ENCODE assay signal across 8 mouse cellular contexts in the genomic region with DNA sequence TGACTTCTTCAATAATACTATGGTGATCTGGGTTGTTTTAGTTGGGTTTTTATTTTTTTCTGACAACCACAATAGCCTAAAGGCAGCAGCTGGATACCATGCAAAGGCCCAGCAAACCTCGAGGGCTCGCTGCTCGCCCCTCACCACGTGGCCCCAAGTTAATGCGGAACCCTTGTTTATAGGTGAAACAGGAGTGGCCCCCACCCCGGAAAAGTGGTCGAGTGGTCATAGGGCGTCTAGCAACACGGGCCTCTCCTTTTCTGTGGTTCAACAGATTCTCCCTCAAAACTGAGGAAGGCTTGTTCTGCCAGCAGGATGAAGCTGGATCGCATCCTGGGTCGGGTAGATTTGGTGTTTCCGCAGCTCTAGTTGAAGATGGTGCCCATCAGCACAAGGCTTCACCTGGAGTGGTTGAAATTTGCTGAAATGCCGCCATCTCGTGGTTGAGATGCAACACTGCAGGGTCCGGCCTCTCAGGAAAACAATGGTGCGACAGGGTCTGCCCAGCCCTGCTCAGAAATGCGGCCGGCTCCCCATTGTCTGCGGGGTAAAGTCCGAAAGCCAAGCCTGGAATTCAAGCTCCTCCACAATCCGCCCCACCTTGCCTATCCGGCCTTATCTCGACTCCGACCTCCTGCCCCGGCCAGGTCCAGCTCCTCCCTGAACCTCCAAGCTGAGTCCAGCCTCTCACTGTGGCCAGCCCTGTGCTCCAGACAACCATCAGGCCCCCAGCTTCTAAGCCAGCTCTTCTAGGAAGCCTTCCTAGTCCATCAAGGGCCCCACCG. TPM values are rescaled to one million over a fixed set of nuclear protein-coding genes. Genes with fewer than 3 reads are reported as not detected.
DNase-seq lines count a peak whose midpoint lies in the region; ATAC-seq and TF ChIP-seq lines count a peak whose summit lies in the region.

No protein-coding gene starts in this region.

- no peaks in the 10 kb centered on the region for H3K4me1 ChIP-seq in embryonic facial prominence, embryonic 12.5 days
- peaks cover 4% of the 10 kb centered on the region; the same call in 1 of the 2 replicates for H3K4me1 ChIP-seq in limb, embryonic 12.5 days (replicated peaks)
- peaks cover 3% of the 10 kb centered on the region for H3K4me1 ChIP-seq in midbrain, embryonic 15.5 days
- peaks cover 2% of the 10 kb centered on the region; the same call in 1 of the 2 replicates for H3K4me1 ChIP-seq in spleen, adult 2 months (ENCODE audit: control insufficient read depth, insufficient read depth, insufficient read length)

- peak; percentile 76 for DNase-seq in 3134 (ENCODE audit: extremely low read depth, insufficient read length, low spot score)
- peak; percentile 77 to 80 for DNase-seq in adrenal gland, postnatal 36 days
- peak; percentile 88 for DNase-seq in heart, adult 8-10 months (ENCODE audit: low spot score)
- DNase-seq in kidney, adult 8-10 months, result peak; percentile 47 to 82
- peak; percentile 49 to 64 for DNase-seq in spleen, adult 2 months (ENCODE audit: low read depth in 1 of 2, low spot score in 2 of 2)

- 0 out of 2 replicates have a peak overlapping the region, but pooled peaks have one; percentile 14 for H3K4me3 ChIP-seq in embryonic facial prominence, embryonic 12.5 days
- peak overlapping the region; percentile 32 for H3K4me3 ChIP-seq in limb, embryonic 12.5 days (replicated peaks)
- H3K4me3 ChIP-seq in midbrain, embryonic 15.5 days, result peak overlapping the region; percentile 29
- H3K4me3 ChIP-seq in spleen, adult 2 months (ENCODE audit: extremely low read depth, insufficient read depth, insufficient read length), result no peak overlapping the region

- WGBS in embryonic facial prominence, embryonic 12.5 days, result 18% methylated on average over 26 of the region's 26 CpGs
- WGBS in limb, embryonic 12.5 days, result 21% methylated on average over 26 of the region's 26 CpGs
- WGBS in midbrain, embryonic 15.5 days, result 20% methylated on average over 26 of the region's 26 CpGs
- 20% methylated on average over 26 of the region's 26 CpGs for WGBS in spleen, adult 2 months

- peak; percentile 81 for TF ChIP-seq CTCF in spleen, adult 2 months (IDR thresholded peaks at IDR 0.05; ENCODE audit: extremely low read depth, insufficient read depth, insufficient read length, insufficient replicate concordance)

- no peaks in the 10 kb centered on the region for H3K9me3 ChIP-seq in embryonic facial prominence, embryonic 12.5 days
- no peaks in the 10 kb centered on the region for H3K9me3 ChIP-seq in limb, embryonic 12.5 days
- no peaks in the 10 kb centered on the region for H3K9me3 ChIP-seq in midbrain, embryonic 15.5 days

- H3K9ac ChIP-seq in embryonic facial prominence, embryonic 12.5 days, result peak overlapping the region; percentile 52; the same call in 1 of the 2 replicates
- H3K9ac ChIP-seq in limb, embryonic 12.5 days (replicated peaks), result peak overlapping the region; percentile 59
- peak overlapping the region; percentile 45; the same call in 1 of the 2 replicates for H3K9ac ChIP-seq in midbrain, embryonic 15.5 days

- H3K36me3 ChIP-seq in embryonic facial prominence, embryonic 12.5 days, result no peaks in the 10 kb centered on the region
- H3K36me3 ChIP-seq in limb, embryonic 12.5 days, result no peaks in the 10 kb centered on the region
- H3K36me3 ChIP-seq in midbrain, embryonic 15.5 days (replicated peaks), result no peaks in the 10 kb centered on the region
- H3K36me3 ChIP-seq in spleen, adult 2 months (ENCODE audit: control insufficient read depth, insufficient read depth, low read length), result no peaks in the 10 kb centered on the region

- ATAC-seq in embryonic facial prominence, embryonic 12.5 days (ENCODE audit: insufficient number of reproducible peaks, insufficient read depth, low FRiP score, low TSS enrichment), result peak; percentile 79; the same call in 1 of the 2 replicates
- ATAC-seq in limb, embryonic 12.5 days (ENCODE audit: insufficient number of reproducible peaks, insufficient read depth, low FRiP score, low TSS enrichment, low read depth), result peak; percentile 83
- ATAC-seq in midbrain, embryonic 15.5 days (replicated peaks), result peak; percentile 92

- H3K4me2 ChIP-seq in embryonic facial prominence, embryonic 12.5 days (replicated peaks), result peak overlapping the region; percentile 49
- H3K4me2 ChIP-seq in limb, embryonic 12.5 days, result peak overlapping the region; percentile 58
- peak overlapping the region; percentile 51 for H3K4me2 ChIP-seq in midbrain, embryonic 15.5 days

- no peaks in the 10 kb centered on the region for H3K27me3 ChIP-seq in embryonic facial prominence, embryonic 12.5 days
- no peaks in the 10 kb centered on the region for H3K27me3 ChIP-seq in limb, embryonic 12.5 days
- no peaks in the 10 kb centered on the region for H3K27me3 ChIP-seq in midbrain, embryonic 15.5 days (replicated peaks)
- H3K27me3 ChIP-seq in spleen, adult 2 months (ENCODE audit: control insufficient read depth, insufficient read depth, low read length), result no peaks in the 10 kb centered on the region

- TF ChIP-seq POLR2A in spleen, adult 2 months (IDR thresholded peaks at IDR 0.05; ENCODE audit: low read depth, low read length), result no peak

- no peak overlapping the region for H3K27ac ChIP-seq in embryonic facial prominence, embryonic 12.5 days
- no peak overlapping the region for H3K27ac ChIP-seq in limb, embryonic 12.5 days
- no peak overlapping the region for H3K27ac ChIP-seq in midbrain, embryonic 15.5 days
- H3K27ac ChIP-seq in spleen, adult 2 months (ENCODE audit: insufficient read depth, low read length), result no peak overlapping the region

RNA-seq across cellular contexts. Expression of gene Tsen2, which starts 5.6 kb away (rescaled TPM):
- total RNA-seq in adrenal gland, postnatal 36 days (2021), result 10 to 100 TPM; 11.1 to 13.4 TPM
- polyA plus RNA-seq in embryonic facial prominence, embryonic 12.5 days (2016; fragmentation: Nextera tagmentation; extraction: Ambion mirVana), result 31.0 and 31.2 TPM in 2 replicates
- total RNA-seq in heart, adult 8-10 months (2022), result 10 to 100 TPM in 1 of 4 experiments, 1 to 10 TPM in 3; 7.5 to 12.0 (median 7.6) TPM
- polyA plus RNA-seq in limb, embryonic 12.5 days (2016; fragmentation: Nextera tagmentation; extraction: Ambion mirVana), result 27.6 and 30.2 TPM in 2 replicates
- 34.6 and 35.5 TPM in 2 replicates for polyA plus RNA-seq in midbrain, embryonic 15.5 days (2015; fragmentation: Nextera tagmentation; extraction: Ambion mirVana)
- 1.4 and 1.8 TPM in 2 replicates for polyA plus RNA-seq in spleen, adult 2 months (2012; rRNA removed)

RNA-seq across cellular contexts. Expression of gene Mkrn2os, which starts 53.5 kb away (rescaled TPM):
- not detected for total RNA-seq in adrenal gland, postnatal 36 days (2021)
- 0.27 and 0.40 TPM in 2 replicates for polyA plus RNA-seq in embryonic facial prominence, embryonic 12.5 days (2016; fragmentation: Nextera tagmentation; extraction: Ambion mirVana)
- 1 to 10 TPM in 1 of 4 experiments, under 1 TPM in 3; 0.52 to 1.1 (median 0.71) TPM for total RNA-seq in heart, adult 8-10 months (2022)
- polyA plus RNA-seq in limb, embryonic 12.5 days (2016; fragmentation: Nextera tagmentation; extraction: Ambion mirVana), result 0.14 TPM in 1 of 2 replicates, not detected in the other
- polyA plus RNA-seq in midbrain, embryonic 15.5 days (2015; fragmentation: Nextera tagmentation; extraction: Ambion mirVana), result 0.49 and 0.74 TPM in 2 replicates
- polyA plus RNA-seq in spleen, adult 2 months (2012; rRNA removed), result 0.09 and 0.23 TPM in 2 replicates

Comparison
In these comparisons a context has a peak if more than half of its experiments do, and no peak if none do; other contexts are left out.
1. RNA of gene Tsen2, which starts 5.6 kb away (polyA plus RNA-seq): 34.6 to 35.5 TPM in midbrain, embryonic 15.5 days, 31.0 to 31.2 TPM in embryonic facial prominence, embryonic 12.5 days and 27.6 to 30.2 TPM in limb, embryonic 12.5 days; 1.4 to 1.8 TPM in spleen, adult 2 months; every median in the first group is over 10 times any median in the second.
2. Peak in every context shown above with its lines, with median percentiles within 50 percentile points of each other: DNase-seq, ATAC-seq, H3K4me2 ChIP-seq and H3K9ac ChIP-seq.